Mouse (Mus musculus) induced T-regulatory cell, adult 2 months (primary cell): ENCODE measurements around the gene Zkscan3.
"Not testable (repeated sequence)": the region's sequence is repeated elsewhere in the genome, so short reads cannot be mapped to it uniquely, and the experiment has no call there.

Source experiments
- DNase-seq: peaks from one replicate; pipeline ENCODE4 v3.0.0-alpha.2; 2012; ENCODE audit warnings: low read depth

Zkscan3 gene

GRCm38 (mm10) chr13:21397486-21397885 lies 5.1 kb downstream of the Zkscan3 start:
- no peak for DNase-seq

- DNase-seq, result not testable (repeated sequence)
Measured at GRCm38 (mm10) chr13:21396048-21396447, 6.5 kb downstream of the Zkscan3 start.

GRCm38 (mm10) chr13:21395623-21396022 lies 6.9 kb downstream of the Zkscan3 start:
- DNase-seq, result no peak

- DNase-seq, result no peak
Measured at GRCm38 (mm10) chr13:21395211-21395610, 7.3 kb downstream of the Zkscan3 start.

GRCm38 (mm10) chr13:21377773-21378172 lies 24.8 kb downstream of the Zkscan3 start:
- DNase-seq, result no peak

GRCm38 (mm10) chr13:21372700-21373099 lies 29.9 kb downstream of the Zkscan3 start:
- no peak for DNase-seq

- peak; percentile 58 for DNase-seq
Measured at GRCm38 (mm10) chr13:21366635-21367034, 35.9 kb downstream of the Zkscan3 start.

GRCm38 (mm10) chr13:21363719-21364118 lies 38.8 kb downstream of the Zkscan3 start:
- DNase-seq, result no peak

- DNase-seq, result peak; percentile 82
Measured at GRCm38 (mm10) chr13:21362621-21363248, 39.8 kb downstream of the Zkscan3 start, which contains the start of gene Zscan12. Gene Zscan12, plus strand, starts transcription at chr13:21362820.

- no peak for DNase-seq
Measured at GRCm38 (mm10) chr13:21350593-21350992, 52.0 kb downstream of the Zkscan3 start.

GRCm38 (mm10) chr13:21346610-21347009 lies 55.9 kb downstream of the Zkscan3 start, which contains the start of gene Olfr1367:
Gene Olfr1367, plus strand, starts transcription at chr13:21346910.
- no peak for DNase-seq
